Mouse (Mus musculus): ENCODE data around the gene Akt2. TPM values are rescaled to one million over a fixed set of nuclear protein-coding genes. Genes with fewer than 3 reads are reported as not detected.

Akt2 gene
- polyA plus RNA-seq, 1 experiment from 2014 or later: 69.3 TPM

GRCm38 (mm10) chr7:27560978-27561377 is 30.4 kb upstream of the Akt2 start:
- peaks cover 19% of the 10 kb centered on the region for H3K4me1 ChIP-seq (replicated peaks)
- H3K36me3 ChIP-seq: peaks cover 41% of the 10 kb centered on the region
- peak overlapping the region; percentile 48 for H3K4me2 ChIP-seq
- no peaks in the 10 kb centered on the region for H3K9me3 ChIP-seq (replicated peaks)
- H3K27ac ChIP-seq: peak overlapping the region; percentile 87
- 0 out of 2 replicates have a peak overlapping the region, but pooled peaks have one; percentile 20 for H3K9ac ChIP-seq
- H3K4me3 ChIP-seq: peak overlapping the region; percentile 26
- ATAC-seq (replicated peaks; ENCODE audit: insufficient number of reproducible peaks, insufficient read depth, low FRiP score, low read depth): no peak; the same call in 1 of the 2 replicates
- no peaks in the 10 kb centered on the region for H3K27me3 ChIP-seq
- WGBS: 74% methylated on average over 1 of the region's 1 CpGs

GRCm38 (mm10) chr7:27569580-27570224 is 21.6 kb upstream of the Akt2 start:
- Histone ChIP-seq H3K9me3 (replicated peaks) (no peaks in the 10 kb centered on the region), H3K4me2 (no peak overlapping the region), H3K27ac (no peak overlapping the region), H3K4me3 (no peak overlapping the region), H3K27me3 (no peaks in the 10 kb centered on the region), H3K4me1 (replicated peaks) (no peaks in the 10 kb centered on the region), H3K36me3 (peaks cover 72% of the 10 kb centered on the region), H3K9ac (no peak overlapping the region)
- WGBS: 80% methylated on average over 5 of the region's 5 CpGs
- ATAC-seq (replicated peaks; ENCODE audit: insufficient number of reproducible peaks, insufficient read depth, low FRiP score, low read depth): no peak

- 92% methylated on average over 4 of the region's 4 CpGs for WGBS
- Histone ChIP-seq H3K4me1 (replicated peaks) (no peaks in the 10 kb centered on the region), H3K9me3 (replicated peaks) (no peaks in the 10 kb centered on the region), H3K4me3 (no peak overlapping the region), H3K27ac (no peak overlapping the region), H3K36me3 (peaks cover 80% of the 10 kb centered on the region), H3K9ac (no peak overlapping the region), H3K27me3 (no peaks in the 10 kb centered on the region), H3K4me2 (no peak overlapping the region)
- ATAC-seq (replicated peaks; ENCODE audit: insufficient number of reproducible peaks, insufficient read depth, low FRiP score, low read depth): no peak
These were observed 19.2 kb upstream of the Akt2 start for GRCm38 (mm10) chr7:27572133-27572532.

GRCm38 (mm10) chr7:27574124-27574880 is 17.1 kb upstream of the Akt2 start:
- Histone ChIP-seq H3K4me3 (no peak overlapping the region), H3K9me3 (replicated peaks) (no peaks in the 10 kb centered on the region), H3K27me3 (no peaks in the 10 kb centered on the region), H3K36me3 (peaks cover 75% of the 10 kb centered on the region), H3K4me2 (no peak overlapping the region), H3K9ac (no peak overlapping the region), H3K27ac (no peak overlapping the region), H3K4me1 (replicated peaks) (no peaks in the 10 kb centered on the region)
- WGBS: 89% methylated on average over 14 of the region's 14 CpGs
- ATAC-seq (replicated peaks; ENCODE audit: insufficient number of reproducible peaks, insufficient read depth, low FRiP score, low read depth): no peak

- Histone ChIP-seq H3K9ac (no peak overlapping the region), H3K4me1 (replicated peaks) (no peaks in the 10 kb centered on the region), H3K27me3 (no peaks in the 10 kb centered on the region), H3K9me3 (replicated peaks) (no peaks in the 10 kb centered on the region), H3K4me3 (no peak overlapping the region), H3K27ac (no peak overlapping the region), H3K4me2 (no peak overlapping the region), H3K36me3 (peaks cover 79% of the 10 kb centered on the region)
- 67% methylated on average over 6 of the region's 6 CpGs for WGBS
- peak; percentile 31; the same call in 1 of the 2 replicates for ATAC-seq (replicated peaks; ENCODE audit: insufficient number of reproducible peaks, insufficient read depth, low FRiP score, low read depth)
These were observed 14.4 kb upstream of the Akt2 start for GRCm38 (mm10) chr7:27576914-27577313.

GRCm38 (mm10) chr7:27577589-27577988 is 13.8 kb upstream of the Akt2 start:
- Histone ChIP-seq H3K27ac (no peak overlapping the region), H3K4me3 (no peak overlapping the region), H3K4me2 (no peak overlapping the region), H3K4me1 (replicated peaks) (no peaks in the 10 kb centered on the region), H3K9me3 (replicated peaks) (no peaks in the 10 kb centered on the region), H3K9ac (no peak overlapping the region), H3K36me3 (peaks cover 80% of the 10 kb centered on the region), H3K27me3 (no peaks in the 10 kb centered on the region)
- no peak for ATAC-seq (replicated peaks; ENCODE audit: insufficient number of reproducible peaks, insufficient read depth, low FRiP score, low read depth)
- WGBS: 90% methylated on average over 6 of the region's 6 CpGs

GRCm38 (mm10) chr7:27578465-27578864 is 12.9 kb upstream of the Akt2 start:
- Histone ChIP-seq H3K36me3 (peaks cover 81% of the 10 kb centered on the region), H3K9me3 (replicated peaks) (no peaks in the 10 kb centered on the region), H3K9ac (no peak overlapping the region), H3K4me2 (no peak overlapping the region), H3K27me3 (no peaks in the 10 kb centered on the region), H3K27ac (no peak overlapping the region), H3K4me3 (no peak overlapping the region), H3K4me1 (replicated peaks) (no peaks in the 10 kb centered on the region)
- ATAC-seq (replicated peaks; ENCODE audit: insufficient number of reproducible peaks, insufficient read depth, low FRiP score, low read depth): no peak
- 82% methylated on average over 7 of the region's 7 CpGs for WGBS

GRCm38 (mm10) chr7:27580380-27581174 is 10.8 kb upstream of the Akt2 start:
- Histone ChIP-seq H3K27me3 (no peaks in the 10 kb centered on the region), H3K4me2 (no peak overlapping the region), H3K4me3 (no peak overlapping the region), H3K9ac (no peak overlapping the region), H3K9me3 (replicated peaks) (no peaks in the 10 kb centered on the region), H3K27ac (no peak overlapping the region), H3K36me3 (peaks cover 66% of the 10 kb centered on the region), H3K4me1 (replicated peaks) (no peaks in the 10 kb centered on the region)
- whole genome bisulfite sequencing: 87% methylated on average over 14 of the region's 14 CpGs
- no peak for ATAC-seq (replicated peaks; ENCODE audit: insufficient number of reproducible peaks, insufficient read depth, low FRiP score, low read depth)

GRCm38 (mm10) chr7:27586861-27587260 is 4.5 kb upstream of the Akt2 start:
- H3K27ac ChIP-seq: no peak overlapping the region
- peaks cover 12% of the 10 kb centered on the region for H3K36me3 ChIP-seq
- H3K4me3 ChIP-seq: no peak overlapping the region
- H3K9ac ChIP-seq: no peak overlapping the region
- no peak overlapping the region for H3K4me2 ChIP-seq
- no peaks in the 10 kb centered on the region for H3K27me3 ChIP-seq
- H3K4me1 ChIP-seq (replicated peaks): no peaks in the 10 kb centered on the region
- WGBS: 77% methylated on average over 2 of the region's 2 CpGs
- ATAC-seq (replicated peaks; ENCODE audit: insufficient number of reproducible peaks, insufficient read depth, low FRiP score, low read depth): no peak
- H3K9me3 ChIP-seq (replicated peaks): no peaks in the 10 kb centered on the region

- Histone ChIP-seq H3K27me3 (no peaks in the 10 kb centered on the region), H3K9me3 (replicated peaks) (no peaks in the 10 kb centered on the region), H3K9ac (no peak overlapping the region), H3K4me3 (no peak overlapping the region), H3K4me2 (no peak overlapping the region), H3K4me1 (replicated peaks) (peaks cover 4% of the 10 kb centered on the region), H3K36me3 (peaks cover 4% of the 10 kb centered on the region; the same call in 1 of the 2 replicates), H3K27ac (no peak overlapping the region)
- 83% methylated on average over 2 of the region's 2 CpGs for WGBS
- no peak for ATAC-seq (replicated peaks; ENCODE audit: insufficient number of reproducible peaks, insufficient read depth, low FRiP score, low read depth)
These were observed 3.6 kb upstream of the Akt2 start for GRCm38 (mm10) chr7:27587741-27588140.

GRCm38 (mm10) chr7:27590088-27590487 is 1.3 kb upstream of the Akt2 start:
- Histone ChIP-seq H3K4me3 (no peak overlapping the region), H3K4me1 (replicated peaks) (peaks cover 23% of the 10 kb centered on the region), H3K4me2 (no peak overlapping the region), H3K27me3 (no peaks in the 10 kb centered on the region), H3K9me3 (replicated peaks) (no peaks in the 10 kb centered on the region), H3K36me3 (no peaks in the 10 kb centered on the region), H3K27ac (no peak overlapping the region), H3K9ac (no peak overlapping the region)
- 95% methylated on average over 4 of the region's 4 CpGs for WGBS
- no peak for ATAC-seq (replicated peaks; ENCODE audit: insufficient number of reproducible peaks, insufficient read depth, low FRiP score, low read depth)
